In genomic region chr1:85664266-85664665, GRCm38 (mm10) we compare ENCODE assay signal across 34 mouse cellular contexts.
"Had no signal": no experiment of that assay in that cellular context is flagged by ENCODE, and none has a peak within 500 bp of the region (broad histone marks: within the 10 kb centered on the region; RNA-seq: fewer than 3 reads in every experiment).

No protein-coding gene starts in this region.

- H3K9me3 ChIP-seq: heart, embryonic 10.5 days; heart, embryonic 12.5 days; heart, embryonic 13.5 days; heart, embryonic 15.5 days; hindbrain, embryonic 12.5 days; hindbrain, embryonic 13.5 days; hindbrain, embryonic 15.5 days; intestine, embryonic 15.5 days; kidney, embryonic 15.5 days had no signal

- H3K27me3 ChIP-seq: heart, embryonic 12.5 days; heart, embryonic 13.5 days; heart, embryonic 15.5 days; hindbrain, embryonic 12.5 days; hindbrain, embryonic 13.5 days; hindbrain, embryonic 15.5 days; intestine, embryonic 15.5 days; kidney, embryonic 15.5 days had no signal

- H3K27ac ChIP-seq: heart, embryonic 10.5 days; heart, embryonic 13.5 days; heart, embryonic 15.5 days; hindbrain, embryonic 10.5 days; hindbrain, embryonic 12.5 days; hindbrain, embryonic 13.5 days; hindbrain, embryonic 14.5 days; hindbrain, embryonic 15.5 days; hindbrain, postnatal 0 days; intestine, embryonic 15.5 days; kidney, embryonic 15.5 days; kidney, postnatal 0 days; layer of hippocampus, adult 2 months had no signal

- ATAC-seq: hindbrain, embryonic 16.5 days; hindbrain, postnatal 0 days; inflammation-experienced regulatory T-cells, adult 6 months; intestine, embryonic 15.5 days; intestine, embryonic 16.5 days; intestine, postnatal 0 days had no signal

- H3K9ac ChIP-seq: heart, embryonic 12.5 days; heart, embryonic 13.5 days; heart, embryonic 15.5 days; hindbrain, embryonic 12.5 days; hindbrain, embryonic 13.5 days; hindbrain, embryonic 14.5 days; hindbrain, embryonic 15.5 days; intestine, embryonic 15.5 days; kidney, embryonic 15.5 days had no signal

- H3K36me3 ChIP-seq: heart, embryonic 10.5 days; heart, embryonic 12.5 days; heart, embryonic 13.5 days; heart, embryonic 15.5 days; hindbrain, embryonic 10.5 days; hindbrain, embryonic 12.5 days; hindbrain, embryonic 13.5 days; hindbrain, embryonic 15.5 days; intestine, embryonic 15.5 days; kidney, embryonic 15.5 days had no signal

- DNase-seq: heart, postnatal 10 days; heart, postnatal 14 days; heart, postnatal 36 days; heart, postnatal 4 days; kidney, adult 11 months; kidney, adult 18-20 months; kidney, adult 2 months; kidney, adult 8-10 months; kidney, adult 9 months; kidney, postnatal 10 days; kidney, postnatal 14 days; kidney, postnatal 25 days; kidney, postnatal 36 days; kidney, postnatal 4 days; layer of hippocampus, adult 9-11 months; layer of hippocampus, postnatal 36 days had no signal

- H3K4me1 ChIP-seq: heart, embryonic 10.5 days; heart, embryonic 12.5 days; heart, embryonic 13.5 days; heart, embryonic 15.5 days; hindbrain, embryonic 10.5 days; hindbrain, embryonic 12.5 days; hindbrain, embryonic 13.5 days; hindbrain, embryonic 15.5 days; intestine, embryonic 15.5 days; kidney, embryonic 15.5 days had no signal

- H3K4me3 ChIP-seq: heart, embryonic 10.5 days; heart, embryonic 12.5 days; heart, embryonic 13.5 days; heart, embryonic 15.5 days; hindbrain, embryonic 10.5 days; hindbrain, embryonic 12.5 days; hindbrain, embryonic 13.5 days; hindbrain, embryonic 15.5 days; intestine, embryonic 15.5 days; kidney, embryonic 15.5 days; layer of hippocampus, adult 2 months had no signal
